ENCODE assay signal across 9 mouse cellular contexts in the genomic region with DNA sequence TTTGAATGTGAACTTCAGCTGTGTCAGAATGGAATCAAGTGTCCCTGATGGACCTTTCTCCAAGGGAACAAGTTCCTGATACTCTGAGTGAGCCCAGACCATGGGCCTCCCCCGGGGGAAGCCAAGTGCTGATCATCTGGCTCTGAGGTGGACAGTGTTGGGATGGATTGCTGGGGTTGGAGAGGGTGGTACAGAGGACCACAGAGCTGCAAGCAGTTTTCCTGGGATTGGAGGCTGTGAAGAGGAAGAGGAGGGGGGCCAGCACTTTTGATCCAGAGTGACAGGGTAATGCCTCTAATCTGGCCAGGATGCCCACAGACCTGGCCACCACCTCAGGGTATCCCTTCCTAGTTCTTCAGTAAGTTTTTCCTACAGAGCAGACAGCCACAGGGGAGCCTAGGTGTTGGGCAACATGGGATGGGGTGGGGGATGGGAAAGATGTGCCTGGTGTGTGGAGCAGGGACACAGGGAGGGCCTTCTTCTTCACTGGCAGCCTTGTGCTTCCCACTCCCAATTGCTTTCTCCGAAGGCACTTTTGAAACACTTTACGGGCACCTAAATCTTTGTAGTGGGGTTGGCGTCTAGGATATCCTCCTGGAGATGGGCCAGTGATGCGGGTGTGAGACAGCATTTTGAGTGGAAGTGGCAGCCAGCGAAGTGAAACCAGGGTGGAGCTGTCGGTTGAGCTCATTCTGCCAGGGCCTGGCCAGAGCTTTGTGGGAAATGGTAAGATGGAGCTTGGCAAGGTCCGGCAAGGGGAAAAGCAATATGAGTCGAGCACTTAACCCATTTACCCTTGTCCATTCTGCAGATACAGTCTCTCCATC. TPM values are rescaled to one million over a fixed set of nuclear protein-coding genes. Genes with fewer than 3 reads are reported as not detected.
DNase-seq lines count a peak whose midpoint lies in the region; ATAC-seq and TF ChIP-seq lines count a peak whose summit lies in the region.
"Had no signal": no experiment of that assay in that cellular context is flagged by ENCODE, and none has a peak within 500 bp of the region (broad histone marks: within the 10 kb centered on the region; RNA-seq: fewer than 3 reads in every experiment).

No protein-coding gene starts in this region.

- ATAC-seq in hindbrain, embryonic 12.5 days (ENCODE audit: low FRiP score): no peak
- no peak for ATAC-seq in kidney, embryonic 16.5 days (ENCODE audit: low FRiP score, low TSS enrichment)

- no peak for TF ChIP-seq CTCF in thymus, adult 2 months (IDR thresholded peaks at IDR 0.05; ENCODE audit: borderline replicate concordance, control insufficient read depth, extremely low read depth, insufficient read depth, low read length, poor library complexity)

- H3K4me1 ChIP-seq in heart, embryonic 10.5 days: peaks cover 80% of the 10 kb centered on the region
- H3K4me1 ChIP-seq in thymus, adult 2 months (replicated peaks; ENCODE audit: control insufficient read depth, insufficient read depth, low read length): peaks cover 47% of the 10 kb centered on the region
- peaks cover 84% of the 10 kb centered on the region for H3K4me1 ChIP-seq in hindbrain, embryonic 12.5 days
- H3K4me1 ChIP-seq in kidney, embryonic 16.5 days (ENCODE audit: insufficient read depth, low read length): no peaks in the 10 kb centered on the region

- intact Hi-C loops in heart, postnatal 25 days (cut with DNase I): no loop called here

- no peaks in the 10 kb centered on the region for H3K27me3 ChIP-seq in heart, embryonic 10.5 days (ENCODE audit: insufficient read depth, poor library complexity, severe bottlenecking)
- H3K27me3 ChIP-seq in thymus, adult 2 months (ENCODE audit: control insufficient read depth, insufficient read depth, low read length): no peaks in the 10 kb centered on the region
- no peaks in the 10 kb centered on the region for H3K27me3 ChIP-seq in hindbrain, embryonic 12.5 days
- no peaks in the 10 kb centered on the region for H3K27me3 ChIP-seq in kidney, embryonic 16.5 days (ENCODE audit: insufficient read depth, low read length)

- TF ChIP-seq POLR2A in thymus, adult 2 months (IDR thresholded peaks at IDR 0.05; ENCODE audit: control insufficient read depth, extremely low read depth, insufficient read depth, low read length, poor library complexity): no peak

- H3K9ac ChIP-seq in hindbrain, embryonic 12.5 days: no peak overlapping the region
- H3K9ac ChIP-seq in kidney, embryonic 16.5 days (replicated peaks; ENCODE audit: low read length): no peak overlapping the region

- H3K36me3 ChIP-seq in heart, embryonic 10.5 days: no peaks in the 10 kb centered on the region
- no peaks in the 10 kb centered on the region for H3K36me3 ChIP-seq in thymus, adult 2 months (ENCODE audit: control insufficient read depth, insufficient read depth, low read length)
- H3K36me3 ChIP-seq in hindbrain, embryonic 12.5 days: no peaks in the 10 kb centered on the region
- H3K36me3 ChIP-seq in kidney, embryonic 16.5 days (ENCODE audit: insufficient read depth, low read length): no peaks in the 10 kb centered on the region

- H3K9me3 ChIP-seq in heart, embryonic 10.5 days: no peaks in the 10 kb centered on the region
- no peaks in the 10 kb centered on the region for H3K9me3 ChIP-seq in hindbrain, embryonic 12.5 days (replicated peaks)
- H3K9me3 ChIP-seq in kidney, embryonic 16.5 days (ENCODE audit: low read length): no peaks in the 10 kb centered on the region

- no peak overlapping the region for H3K4me2 ChIP-seq in hindbrain, embryonic 12.5 days (replicated peaks)
- no peak overlapping the region for H3K4me2 ChIP-seq in kidney, embryonic 16.5 days (replicated peaks; ENCODE audit: low read depth, low read length)

- DNase-seq in heart, embryonic 10.5 days (ENCODE audit: low spot score): no peak
- DNase-seq in heart, postnatal 25 days (ENCODE audit: low spot score): no peak
- no peak for DNase-seq in thymus, adult 2 months
- no peak for DNase-seq in thymus, postnatal 10 days (ENCODE audit: low spot score in 2 of 2)
- DNase-seq in skeletal muscle tissue, adult 2 months (ENCODE audit: low read depth, low spot score): peak; percentile 45
- no peak for DNase-seq in right cerebral cortex, postnatal 4 days
- DNase-seq: retina, postnatal 1 day had no signal

- H3K4me3 ChIP-seq in heart, embryonic 10.5 days: no peak overlapping the region
- no peak overlapping the region for H3K4me3 ChIP-seq in thymus, adult 2 months (ENCODE audit: control insufficient read depth, insufficient read depth, low read length)
- no peak overlapping the region for H3K4me3 ChIP-seq in hindbrain, embryonic 12.5 days
- no peak overlapping the region for H3K4me3 ChIP-seq in kidney, embryonic 16.5 days (ENCODE audit: low read length)

- 75% methylated on average over 9 of the region's 9 CpGs for WGBS in heart, embryonic 10.5 days
- 85% methylated on average over 9 of the region's 9 CpGs for WGBS in thymus, adult 2 months
- 80% methylated on average over 9 of the region's 9 CpGs for WGBS in hindbrain, embryonic 12.5 days
- WGBS in kidney, embryonic 16.5 days: 76% methylated on average over 9 of the region's 9 CpGs

- peak overlapping the region; percentile 85 for H3K27ac ChIP-seq in heart, embryonic 10.5 days
- peak overlapping the region; percentile 1; the same call in 1 of the 2 replicates for H3K27ac ChIP-seq in thymus, adult 2 months (ENCODE audit: control insufficient read depth, insufficient read depth, low read length)
- H3K27ac ChIP-seq in hindbrain, embryonic 12.5 days: peak overlapping the region; percentile 92
- no peak overlapping the region for H3K27ac ChIP-seq in kidney, embryonic 16.5 days (ENCODE audit: low read length)

RNA-seq across cellular contexts. Expression of a gene that starts 38.3 kb away (rescaled TPM):
- polyA plus RNA-seq in heart, embryonic 10.5 days (2016; fragmentation: Nextera tagmentation; extraction: Ambion mirVana): 46.1 and 52.4 TPM in 2 replicates
- 10 to 100 TPM; 36.4 to 37.2 TPM for total RNA-seq in heart, postnatal 25 days (2021)
- polyA plus RNA-seq in thymus, adult 2 months (2012; rRNA removed): 300 and 366 TPM in 2 replicates
- 67.3 and 76.0 TPM in 2 replicates for polyA plus RNA-seq in hindbrain, embryonic 12.5 days (2016; fragmentation: Nextera tagmentation; extraction: Ambion mirVana)
- 95.5 and 98.8 TPM in 2 replicates for polyA plus RNA-seq in kidney, embryonic 16.5 days (2015; fragmentation: Nextera tagmentation; extraction: Ambion mirVana)

RNA-seq across cellular contexts. Expression of a gene that starts 41.7 kb away (rescaled TPM):
- polyA plus RNA-seq in heart, embryonic 10.5 days (2016; fragmentation: Nextera tagmentation; extraction: Ambion mirVana): 184 TPM in 2 replicates
- total RNA-seq in heart, postnatal 25 days (2021): 1 to 10 TPM; 6.1 to 7.4 TPM
- 169 and 232 TPM in 2 replicates for polyA plus RNA-seq in thymus, adult 2 months (2012; rRNA removed)
- 119 and 130 TPM in 2 replicates for polyA plus RNA-seq in hindbrain, embryonic 12.5 days (2016; fragmentation: Nextera tagmentation; extraction: Ambion mirVana)
- polyA plus RNA-seq in kidney, embryonic 16.5 days (2015; fragmentation: Nextera tagmentation; extraction: Ambion mirVana): 151 and 157 TPM in 2 replicates
